Mouse (Mus musculus) bone marrow, adult 2 months (tissue): ENCODE results near the gene Dstn. TPM values are rescaled to one million over a fixed set of nuclear protein-coding genes. Genes with fewer than 3 reads are reported as not detected.

ENCODE experiments used
- H3K27ac ChIP-seq: fragments of 200-500 bp; 2 replicates; pipeline ENCODE4 v1.5.1; 2012; ENCODE audit warnings: low read depth, mild to moderate bottlenecking, control low read depth, inconsistent platforms, low read length; ENCODE audit not compliant: control insufficient read depth, poor library complexity, insufficient read depth
- H3K4me1 ChIP-seq: fragments of 200-500 bp; 2 replicates; pipeline ENCODE4 v1.6.1; 2011; ENCODE audit warnings: low read length; ENCODE audit not compliant: control insufficient read depth, insufficient read depth
- H3K4me3 ChIP-seq: fragments of 200-500 bp; replicated peaks from 2 replicates; pipeline ENCODE3; 2011; ENCODE audit warnings: mild to moderate bottlenecking, low read depth, low read length, control low read depth; ENCODE audit not compliant: control insufficient read depth
- CTCF ChIP-seq: fragments of 200-500 bp; IDR thresholded peaks from 2 replicates; pipeline ENCODE4 v1.5.1; 2011; ENCODE audit warnings: low read length, control low read depth; ENCODE audit not compliant: control insufficient read depth, insufficient read depth
- POLR2A ChIP-seq: fragments of 200-500 bp; IDR thresholded peaks from 2 replicates; pipeline ENCODE4 v1.6.1; 2011; ENCODE audit warnings: low read depth, mild to moderate bottlenecking, control low read depth, low read length, borderline replicate concordance; ENCODE audit not compliant: control insufficient read depth
- WGBS: fragments of 180-500 bp; shearing (Covaris S2); methylation state at CpG from one replicate; pipeline ENCODE4 v1.1.7; 2018; 5-methylcytosine and 5-hydroxymethylcytosine counted together
- polyA plus RNA-seq: library from polyadenylated mRNA; stranded (reverse); fragments of >200 nt; gene quantifications from 2 replicates; pipeline ENCODE4 v1.2.4, GENCODE M21; 2011; ENCODE audit warnings: low replicate concordance; ENCODE audit not compliant: missing spikeins, insufficient read depth, insufficient read length

The Dstn gene
- polyA plus RNA-seq, 1 experiment = 216 TPM

GRCm38 (mm10) chr2:143944796-143945195 is 29.7 kb downstream of the Dstn start:
- Histone ChIP-seq H3K4me1 (no peaks in the 10 kb centered on the region), H3K27ac (no peak overlapping the region), H3K4me3 (no peak overlapping the region)
- no peak for TF ChIP-seq CTCF
- no peak for TF ChIP-seq POLR2A
- 93% methylated on average over 3 of the region's 3 CpGs for WGBS

GRCm38 (mm10) chr2:143945466-143946075 is 30.5 kb downstream of the Dstn start:
- 76% methylated on average over 7 of the region's 7 CpGs for WGBS
- peak; percentile 63 for TF ChIP-seq CTCF
- TF ChIP-seq POLR2A = no peak

GRCm38 (mm10) chr2:143946399-143946798 is 31.3 kb downstream of the Dstn start:
- H3K4me3 ChIP-seq = no peak overlapping the region
- TF ChIP-seq CTCF (no peak), POLR2A (no peak)
- 74% methylated on average over 2 of the region's 2 CpGs for WGBS
- no peaks in the 10 kb centered on the region for H3K4me1 ChIP-seq
- H3K27ac ChIP-seq = no peak overlapping the region

More at GRCm38 (mm10) chr2:143945466-143946075, 30.5 kb downstream of the Dstn start:
- no peaks in the 10 kb centered on the region for H3K4me1 ChIP-seq
- no peak overlapping the region for H3K4me3 ChIP-seq
- no peak overlapping the region for H3K27ac ChIP-seq

- Histone ChIP-seq H3K27ac (no peak overlapping the region; the same call in 1 of the 2 replicates), H3K4me1 (no peaks in the 10 kb centered on the region), H3K4me3 (no peak overlapping the region)
- TF ChIP-seq POLR2A = no peak
- TF ChIP-seq CTCF = no peak
- WGBS = 70% methylated on average over 3 of the region's 3 CpGs
Observed at GRCm38 (mm10) chr2:143947981-143948380, 32.9 kb downstream of the Dstn start.

- no peak for TF ChIP-seq CTCF
- no peak for TF ChIP-seq POLR2A
- H3K4me3 ChIP-seq = no peak overlapping the region
- H3K4me1 ChIP-seq = no peaks in the 10 kb centered on the region
- 89% methylated on average over 4 of the region's 4 CpGs for WGBS
- no peak overlapping the region for H3K27ac ChIP-seq
Observed at GRCm38 (mm10) chr2:143948416-143948815, 33.3 kb downstream of the Dstn start.

GRCm38 (mm10) chr2:143949217-143949616 is 34.1 kb downstream of the Dstn start:
- TF ChIP-seq POLR2A = no peak
- Histone ChIP-seq H3K27ac (no peak overlapping the region), H3K4me3 (no peak overlapping the region), H3K4me1 (no peaks in the 10 kb centered on the region)
- 88% methylated on average over 6 of the region's 6 CpGs for WGBS

- 84% methylated on average over 5 of the region's 5 CpGs for WGBS
- H3K4me1 ChIP-seq = no peaks in the 10 kb centered on the region
- TF ChIP-seq CTCF = no peak
- no peak for TF ChIP-seq POLR2A
- H3K27ac ChIP-seq = no peak overlapping the region
- no peak overlapping the region for H3K4me3 ChIP-seq
Observed at GRCm38 (mm10) chr2:143950290-143951027, 35.3 kb downstream of the Dstn start.

GRCm38 (mm10) chr2:143951028-143951420 is 35.9 kb downstream of the Dstn start:
- Histone ChIP-seq H3K4me1 (no peaks in the 10 kb centered on the region), H3K4me3 (no peak overlapping the region), H3K27ac (no peak overlapping the region)
- WGBS = 86% methylated on average over 1 of the region's 1 CpGs
- TF ChIP-seq CTCF = no peak
- TF ChIP-seq POLR2A = no peak
